Mouse (Mus musculus): ENCODE results near the gene Gm34653.
A peak's percentile ranks its signal among the peaks of the same experiment; 100 is the strongest.
"Not testable (repeated sequence)": the region's sequence is repeated elsewhere in the genome, so short reads cannot be mapped to it uniquely, and the experiment has no call there.

Gm34653 gene

DNA sequence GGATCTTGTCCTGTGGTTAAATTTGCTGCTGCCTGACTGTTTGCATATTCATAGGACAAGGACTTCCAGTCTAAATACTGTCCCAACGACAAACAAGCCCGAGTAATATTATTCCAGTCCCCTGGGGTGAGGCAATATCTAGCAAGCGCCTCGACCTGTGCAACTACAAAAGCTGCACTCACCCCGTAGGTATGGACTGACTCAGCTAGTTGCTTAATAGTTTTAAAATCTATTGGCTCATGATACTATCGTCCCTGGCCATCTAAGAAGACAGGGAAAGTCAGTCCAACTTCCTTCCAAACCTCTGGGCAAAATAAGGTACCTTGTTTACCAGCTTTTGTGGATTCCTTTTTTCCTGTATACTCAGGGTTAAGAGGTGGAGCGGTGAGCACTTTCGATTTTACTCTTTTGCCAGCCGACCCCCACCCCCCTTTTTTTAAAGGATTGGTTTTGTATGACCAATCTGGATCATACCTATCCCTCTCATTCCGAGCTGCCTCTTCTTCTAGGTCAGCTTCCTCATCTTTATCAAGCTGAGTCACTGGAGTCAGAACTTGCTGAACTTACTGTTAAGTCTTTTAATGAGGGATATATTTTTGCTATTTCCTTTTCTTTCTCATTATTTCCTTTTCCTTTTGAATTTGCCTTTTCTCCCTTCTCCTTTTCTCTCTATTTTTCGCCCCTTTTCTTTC lies at the start of gene Gm34653:
Gene Gm34653, plus strand, starts transcription at position 242 of the 692 bp plus-strand sequence.
- not testable (repeated sequence) for DNase-seq (ENCODE audit: low spot score in 2 of 2)

DNA sequence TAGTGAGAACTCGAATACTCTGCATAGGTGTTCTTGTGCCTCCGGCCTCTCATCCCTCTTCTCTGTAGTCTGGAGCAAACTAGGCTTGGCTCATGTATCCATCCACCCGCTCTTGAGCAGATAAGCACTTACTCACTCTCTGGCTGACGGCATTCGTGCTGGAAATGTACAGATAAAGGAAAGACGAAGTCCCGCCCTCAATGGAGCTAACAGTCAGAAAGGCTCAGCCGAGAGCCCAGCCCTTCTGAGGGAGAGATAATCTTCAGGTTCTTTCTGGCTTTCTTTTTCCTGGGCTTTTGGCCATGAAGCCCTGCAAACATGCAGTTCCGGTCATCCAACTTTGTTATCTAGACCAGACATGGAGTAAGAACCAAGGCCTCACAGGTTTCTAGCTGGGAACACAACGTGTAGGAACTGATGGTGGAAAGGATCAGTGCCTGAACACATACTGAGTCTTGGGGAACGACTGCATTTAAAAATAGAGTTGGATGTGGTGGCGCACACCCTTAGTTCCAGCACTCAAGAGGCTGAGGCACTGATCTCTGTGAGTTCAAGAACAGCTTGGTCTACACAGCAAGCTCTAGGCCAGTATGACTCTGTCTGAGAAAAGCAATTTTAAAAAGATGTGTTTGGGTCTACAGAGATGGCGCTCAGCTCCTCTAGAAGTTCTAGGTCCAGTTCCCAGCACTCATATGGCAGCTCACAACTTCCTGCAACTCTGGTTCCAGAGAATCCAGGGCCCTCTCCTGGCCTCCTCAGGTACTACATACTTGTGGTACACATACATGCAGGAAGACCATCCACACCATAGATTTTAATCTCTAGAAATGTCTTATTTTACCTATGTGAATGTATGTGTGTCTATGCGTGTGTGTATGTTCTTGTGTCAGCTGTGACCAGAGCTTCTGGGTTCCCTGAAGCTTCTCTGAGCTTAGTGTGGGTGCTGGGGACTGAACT lies 49.5 kb upstream of the Gm34653 start:
- DNase-seq (ENCODE audit: low spot score in 2 of 2): no peak

GRCm38 (mm10) chr2:34784085-34784484 lies 48.7 kb upstream of the Gm34653 start:
- DNase-seq (ENCODE audit: low spot score in 2 of 2): no peak

DNA sequence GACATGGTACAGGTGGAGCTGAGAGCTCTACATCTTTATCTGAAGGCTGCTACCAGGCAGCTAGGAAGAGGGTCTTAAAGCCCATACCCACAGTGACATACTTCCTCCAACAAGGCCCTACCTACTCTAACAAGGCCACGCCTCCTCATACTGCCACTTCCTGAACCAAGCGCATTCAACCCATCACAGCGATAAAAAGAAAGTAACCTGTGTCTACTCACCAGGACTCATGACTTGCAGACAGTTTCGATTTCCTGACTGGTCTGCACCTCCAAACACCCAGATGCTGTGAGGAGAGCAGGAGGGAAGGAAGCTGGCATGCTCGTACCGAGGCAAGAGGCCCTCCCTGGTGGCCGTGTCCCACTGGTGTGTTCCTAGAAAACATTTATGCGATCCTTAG lies 42.5 kb upstream of the Gm34653 start:
- no peak for DNase-seq (ENCODE audit: low spot score in 2 of 2)

DNA sequence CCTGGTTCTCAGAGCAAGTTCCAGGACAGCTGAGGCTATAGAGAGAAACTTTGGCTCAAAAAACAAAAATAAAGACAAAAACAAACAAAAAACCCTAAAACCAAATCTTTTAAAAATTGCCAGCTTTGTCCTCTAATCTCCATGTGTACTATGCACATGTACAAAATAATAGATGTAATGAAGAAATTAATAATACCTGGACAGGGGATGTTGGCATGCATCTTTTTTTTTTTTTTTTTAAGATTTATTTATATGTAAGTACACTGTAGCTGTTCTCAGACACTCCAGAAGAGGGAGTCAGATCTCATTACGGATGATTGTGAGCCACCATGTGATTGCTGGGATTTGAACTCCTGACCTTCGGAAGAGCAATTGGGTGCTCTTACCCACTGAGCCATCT lies 40.3 kb upstream of the Gm34653 start:
- not testable (repeated sequence) for DNase-seq (ENCODE audit: low spot score in 2 of 2)

DNA sequence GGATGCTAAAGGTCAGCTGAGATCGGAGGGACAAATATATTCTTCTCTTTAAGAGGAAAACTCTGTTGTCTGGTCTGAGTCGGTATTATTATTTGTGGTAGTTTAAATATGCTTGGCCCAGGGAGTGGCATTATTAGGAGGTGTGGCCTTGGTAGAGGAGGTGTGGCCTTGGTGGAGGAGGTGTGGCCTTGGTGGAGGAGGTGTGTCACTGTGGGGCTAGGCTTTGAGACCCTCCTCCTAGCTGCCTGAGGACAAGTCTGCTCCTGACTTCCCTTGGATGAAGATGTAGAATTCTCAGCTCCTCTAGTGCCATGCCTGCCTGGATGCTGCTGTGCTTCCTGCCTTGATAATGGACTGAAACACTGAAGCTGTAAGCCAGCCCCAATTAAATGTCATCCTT lies 38.3 kb upstream of the Gm34653 start:
- DNase-seq (ENCODE audit: low spot score in 2 of 2): no peak

GRCm38 (mm10) chr2:34795426-34795825 lies 37.4 kb upstream of the Gm34653 start:
- DNase-seq (ENCODE audit: low spot score in 2 of 2): no peak

- DNase-seq (ENCODE audit: low spot score in 2 of 2): peak; percentile 75 to 83
Observed at GRCm38 (mm10) chr2:34799357-34800256, 33.2 kb upstream of the Gm34653 start, which contains the start of gene Rabepk. TSS of gene Rabepk (minus strand) at chr2:34799912.

- no peak for DNase-seq (ENCODE audit: low spot score in 2 of 2)
Observed at GRCm38 (mm10) chr2:34800371-34800770, 32.4 kb upstream of the Gm34653 start.

GRCm38 (mm10) chr2:34801516-34802482 lies 31.0 kb upstream of the Gm34653 start:
- peak; percentile 95 to 97 for DNase-seq (ENCODE audit: low spot score in 2 of 2)

DNA sequence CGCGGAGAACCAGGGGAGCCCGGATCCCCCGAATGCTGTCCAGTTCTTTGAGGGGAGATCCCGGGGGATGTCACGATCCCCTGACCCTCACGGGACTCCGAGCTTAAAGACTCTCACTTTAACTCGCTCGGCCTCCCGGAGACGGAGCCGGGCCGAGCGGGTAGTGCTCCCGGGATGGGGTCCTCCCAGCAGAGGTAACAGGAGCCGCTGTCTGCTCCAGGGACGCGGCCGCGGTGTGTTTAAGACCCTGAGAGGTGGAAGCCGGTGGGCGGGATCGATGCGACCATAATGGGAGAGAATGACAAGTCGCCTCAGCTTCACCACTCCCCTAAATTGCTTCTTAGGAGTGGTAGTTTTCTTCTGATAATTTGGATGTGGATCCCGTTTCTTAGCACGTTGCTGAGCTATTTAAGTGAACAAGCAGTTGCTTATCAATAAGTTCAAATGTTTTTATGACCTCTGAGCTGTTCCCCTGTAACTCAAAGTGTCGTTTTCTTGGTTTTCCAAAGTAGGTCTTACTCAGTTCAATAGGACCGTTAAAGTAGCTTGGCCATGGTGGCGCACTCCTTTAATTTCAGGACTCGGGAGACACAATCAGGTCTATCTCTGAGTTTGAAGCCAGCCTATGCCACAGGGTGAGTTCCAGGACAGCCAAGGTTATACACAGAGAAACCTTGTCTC lies 30.1 kb upstream of the Gm34653 start:
- peak in 1 of 2 experiments; percentile 29 for DNase-seq (ENCODE audit: low spot score in 2 of 2)

GRCm38 (mm10) chr2:34803746-34804145 lies 29.1 kb upstream of the Gm34653 start:
- no peak for DNase-seq (ENCODE audit: low spot score in 2 of 2)

DNA sequence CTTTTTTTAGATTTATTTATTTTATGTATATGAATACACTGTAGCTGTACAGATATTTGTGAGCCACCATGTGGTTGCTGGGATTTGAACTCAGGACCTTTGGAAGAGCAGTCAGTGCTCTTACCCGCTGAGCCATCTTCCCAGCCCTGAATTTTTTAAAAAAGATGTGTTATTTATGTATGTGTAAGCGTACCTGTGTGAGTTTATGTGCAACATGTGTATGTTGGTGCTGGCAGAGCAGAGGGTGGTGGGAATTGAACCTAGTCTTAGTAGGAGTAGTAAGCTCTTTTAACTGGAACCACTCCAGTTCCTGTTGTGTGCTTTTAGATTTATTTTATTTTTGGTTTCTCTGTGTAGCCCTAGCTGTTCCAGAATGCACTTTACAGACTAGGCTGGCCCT lies 28.6 kb upstream of the Gm34653 start:
- DNase-seq (ENCODE audit: low spot score in 2 of 2): no peak

DNA sequence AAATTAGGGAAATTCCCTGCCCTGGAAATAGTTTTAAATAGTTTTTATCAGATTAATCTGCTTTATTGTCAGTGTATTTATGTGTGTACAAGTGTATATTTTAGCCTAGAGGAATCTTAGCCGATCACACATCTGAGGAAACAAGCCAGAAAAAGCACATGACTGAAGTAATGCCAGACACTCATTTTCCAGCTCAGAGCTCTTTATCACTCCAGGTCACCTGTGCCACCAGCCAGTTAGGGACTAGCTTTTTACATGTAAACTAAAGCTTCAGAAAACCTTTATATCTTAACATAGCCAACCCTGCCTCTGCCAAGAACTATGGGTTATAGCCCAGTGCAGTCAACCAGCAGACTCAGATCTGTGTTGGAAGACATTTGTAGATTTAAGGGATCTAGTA lies 28.0 kb upstream of the Gm34653 start:
- DNase-seq (ENCODE audit: low spot score in 2 of 2): no peak

DNA sequence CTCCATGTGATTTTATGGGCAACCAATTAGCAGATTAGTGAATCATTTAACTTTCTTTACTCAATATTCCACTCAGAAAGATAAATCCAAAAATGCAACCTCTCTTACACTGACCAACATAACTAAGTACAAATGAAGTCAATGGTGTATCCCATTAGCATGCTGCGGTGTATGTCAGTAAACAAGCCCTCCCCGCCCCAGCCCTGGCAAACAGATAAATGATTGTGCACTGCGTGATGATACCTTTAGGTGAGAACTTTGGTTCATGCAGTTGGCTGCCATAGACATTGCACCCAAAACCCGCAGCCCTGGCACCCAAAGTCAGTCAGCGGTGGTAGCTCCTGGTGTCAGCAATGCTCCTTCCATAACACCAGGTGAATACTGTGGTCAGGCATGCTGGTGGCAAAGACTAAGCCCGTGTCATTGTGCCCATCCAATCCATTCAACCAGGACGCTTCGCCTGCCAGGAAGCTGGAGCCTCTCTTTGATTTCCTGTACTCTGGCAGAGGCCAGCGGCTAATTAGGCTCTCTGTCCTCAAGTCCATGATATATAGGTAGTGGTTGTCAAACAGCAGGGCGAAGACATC lies 27.4 kb upstream of the Gm34653 start:
- no peak for DNase-seq (ENCODE audit: low spot score in 2 of 2)

- DNase-seq (ENCODE audit: low spot score in 2 of 2): no peak
Observed at GRCm38 (mm10) chr2:34808057-34808456, 24.8 kb upstream of the Gm34653 start.

- no peak for DNase-seq (ENCODE audit: low spot score in 2 of 2)
Observed at GRCm38 (mm10) chr2:34809568-34809967, 23.2 kb upstream of the Gm34653 start.

DNA sequence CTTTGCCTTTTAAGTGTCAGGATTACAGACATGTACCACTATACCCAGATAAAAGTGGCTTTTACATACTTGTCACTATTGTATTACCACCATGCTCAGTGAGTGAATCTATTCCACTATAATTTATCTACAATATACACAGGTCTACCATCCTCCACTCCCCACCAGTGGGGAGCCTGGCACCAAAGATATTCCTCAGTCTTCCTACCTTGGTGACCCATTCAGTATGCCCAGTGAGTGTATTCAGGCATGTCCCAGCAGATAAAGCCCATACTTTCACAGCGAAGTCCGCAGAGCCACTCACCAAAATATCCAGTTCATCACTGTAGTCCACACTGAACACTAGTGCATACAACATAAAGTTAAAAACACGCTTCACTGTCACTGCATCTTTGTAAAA lies 22.0 kb upstream of the Gm34653 start:
- no peak for DNase-seq (ENCODE audit: low spot score in 2 of 2)

GRCm38 (mm10) chr2:34812706-34813105 lies 20.1 kb upstream of the Gm34653 start:
- DNase-seq (ENCODE audit: low spot score in 2 of 2): no peak

DNA sequence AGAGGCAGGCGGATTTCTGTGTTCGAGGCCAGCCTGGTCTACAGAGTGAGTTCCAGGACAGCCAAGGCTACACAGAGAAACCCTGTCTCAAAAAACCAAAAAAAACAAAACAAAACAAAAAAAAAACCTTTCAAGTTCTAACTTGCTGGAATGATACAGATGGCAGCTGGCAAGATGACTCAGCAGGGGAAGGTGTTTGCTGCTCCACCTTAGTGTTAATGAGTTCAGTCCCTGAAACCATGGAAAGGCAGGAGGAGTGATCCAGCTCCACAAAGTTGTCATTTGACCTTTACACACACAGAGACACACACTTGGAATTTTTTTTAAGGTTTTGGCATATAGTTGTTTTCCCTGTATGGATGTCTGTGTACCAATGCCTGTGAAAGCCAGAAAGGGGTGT lies 16.9 kb upstream of the Gm34653 start:
- not testable (repeated sequence) for DNase-seq (ENCODE audit: low spot score in 2 of 2)
